Mouse (Mus musculus) testis, adult 2 months (tissue): Measurements from ENCODE around the gene Lrmda. TPM values are rescaled to one million over a fixed set of nuclear protein-coding genes. Genes with fewer than 3 reads are reported as not detected.

ENCODE experiments used
- H3K27ac ChIP-seq: fragments of 200-500 bp; 2 replicates; pipeline ENCODE4 v1.5.1; 2012; ENCODE audit warnings: low read depth, low read length; ENCODE audit not compliant: control insufficient read depth, insufficient read depth
- H3K27me3 ChIP-seq: fragments of 200-500 bp; 2 replicates; pipeline ENCODE4 v1.6.1; 2012; ENCODE audit warnings: mild to moderate bottlenecking, low read length, moderate library complexity; ENCODE audit not compliant: control insufficient read depth, insufficient read depth
- H3K36me3 ChIP-seq: fragments of 200-500 bp; 2 replicates; pipeline ENCODE4 v1.6.1; 2012; ENCODE audit warnings: mild to moderate bottlenecking, low read length; ENCODE audit not compliant: control insufficient read depth, insufficient read depth
- H3K4me1 ChIP-seq: fragments of 200-500 bp; 2 replicates; pipeline ENCODE4 v1.6.1; 2012; ENCODE audit warnings: low read length; ENCODE audit not compliant: control insufficient read depth, insufficient read depth
- H3K4me3 ChIP-seq: fragments of 200-500 bp; 2 replicates; pipeline ENCODE4 v1.5.1; 2012; ENCODE audit warnings: low read depth, mild to moderate bottlenecking, low read length, moderate library complexity, mixed read lengths; ENCODE audit not compliant: control insufficient read depth
- CTCF ChIP-seq: fragments of 200-500 bp; IDR thresholded peaks from 2 replicates; pipeline ENCODE4 v1.5.1; 2012; ENCODE audit warnings: low read depth, mild to moderate bottlenecking, inconsistent platforms, low read length, moderate library complexity; ENCODE audit not compliant: control insufficient read depth, insufficient read depth, insufficient replicate concordance
- POLR2A ChIP-seq: fragments of 200-500 bp; IDR thresholded peaks from 2 replicates; pipeline ENCODE4 v1.6.1; 2012; ENCODE audit warnings: low read depth, mild to moderate bottlenecking, inconsistent platforms, low read length, moderate library complexity; ENCODE audit not compliant: control insufficient read depth
- polyA plus RNA-seq: library from polyadenylated mRNA; depleted of rRNA; stranded (reverse); fragments of >200 nt; gene quantifications from 2 replicates; pipeline ENCODE4 v1.2.3, GENCODE M21; 2012

Gene Lrmda
- polyA plus RNA-seq, 1 experiment: 2.1 TPM

DNA sequence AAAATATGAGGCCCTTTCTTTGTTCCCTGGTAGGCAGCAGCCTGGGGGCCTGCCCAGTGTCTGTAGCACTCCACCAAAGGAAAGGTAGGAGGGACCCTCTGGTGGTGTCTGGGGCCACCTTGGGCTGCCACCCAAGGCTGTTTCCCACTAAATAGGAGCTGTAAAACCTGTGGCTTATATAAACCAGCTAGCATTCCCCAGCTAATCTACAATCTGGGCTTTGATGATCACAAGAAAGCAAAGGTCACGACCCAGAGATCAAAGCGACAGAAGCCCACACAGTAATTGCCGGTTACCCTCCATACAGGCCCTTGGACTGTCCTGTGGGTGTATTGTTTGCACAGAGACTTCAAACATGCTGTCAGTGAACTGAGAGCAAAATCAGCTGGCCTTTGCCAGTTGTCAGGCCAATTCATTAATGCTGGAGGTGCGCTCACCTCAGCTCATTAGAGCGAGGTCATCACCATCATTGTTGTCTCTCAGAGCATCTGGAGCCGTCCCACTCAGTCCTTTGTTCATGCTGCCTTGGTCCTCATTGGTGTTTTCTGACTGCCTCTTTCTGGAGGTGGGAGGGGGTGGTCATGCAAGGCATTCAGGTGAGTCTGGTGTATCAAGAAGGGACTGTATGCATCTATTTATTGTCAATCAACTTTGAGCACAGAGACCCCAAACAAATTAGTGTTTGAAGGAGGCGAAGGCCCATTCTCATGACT lies 570.1 kb downstream of the Lrmda start:
- H3K4me1 ChIP-seq: no peaks in the 10 kb centered on the region
- no peak overlapping the region for H3K27ac ChIP-seq
- no peak for TF ChIP-seq CTCF
- no peak for TF ChIP-seq POLR2A
- no peaks in the 10 kb centered on the region for H3K36me3 ChIP-seq
- no peaks in the 10 kb centered on the region for H3K27me3 ChIP-seq
- no peak overlapping the region for H3K4me3 ChIP-seq

DNA sequence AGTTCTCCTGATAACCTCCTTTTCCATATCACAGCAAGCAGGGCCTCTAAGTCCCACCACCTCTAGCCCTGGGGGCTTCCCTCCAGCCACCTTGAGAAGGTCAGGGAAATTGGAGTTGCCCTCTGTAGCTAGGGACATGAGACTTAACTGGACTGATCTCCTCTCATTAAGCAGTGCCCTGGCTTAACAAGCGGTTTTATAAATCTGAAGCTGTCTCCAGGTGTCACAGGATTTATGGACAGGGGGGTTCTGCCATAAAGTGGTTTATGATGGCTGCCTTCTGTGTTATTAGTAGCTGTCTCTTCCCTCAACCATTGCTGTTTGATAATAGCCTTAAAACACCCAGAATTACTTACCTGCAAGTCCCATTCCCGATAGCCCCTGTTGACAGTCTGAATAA lies 571.7 kb downstream of the Lrmda start:
- H3K27ac ChIP-seq: no peak overlapping the region

DNA sequence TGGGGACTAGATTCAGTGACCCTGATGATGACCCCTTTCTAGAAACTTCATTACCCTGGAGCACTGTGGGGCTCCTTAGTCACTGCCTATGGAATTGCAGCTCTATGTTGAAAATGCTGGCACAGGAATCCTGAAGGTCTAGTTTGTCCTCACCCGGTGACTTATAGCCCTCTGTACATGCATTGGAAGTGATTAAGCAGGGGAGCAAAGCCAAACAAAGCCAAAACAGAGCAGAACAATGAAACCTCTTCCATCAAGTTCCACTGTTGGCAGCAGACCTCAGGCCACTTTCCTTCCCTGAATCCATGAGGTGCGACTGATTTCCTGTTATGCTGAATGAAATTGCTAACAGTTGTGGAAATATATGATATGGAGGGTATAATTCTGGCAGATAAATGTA lies 578.0 kb downstream of the Lrmda start:
- Histone ChIP-seq H3K4me1 (no peaks in the 10 kb centered on the region), H3K27me3 (no peaks in the 10 kb centered on the region), H3K36me3 (no peaks in the 10 kb centered on the region), H3K27ac (no peak overlapping the region), H3K4me3 (no peak overlapping the region)
- TF ChIP-seq CTCF (no peak), POLR2A (no peak)

More for the DNA sequence above, 571.7 kb downstream of the Lrmda start:
- TF ChIP-seq CTCF (no peak), POLR2A (no peak)
- no peak overlapping the region for H3K4me3 ChIP-seq
- H3K36me3 ChIP-seq: no peaks in the 10 kb centered on the region
- no peaks in the 10 kb centered on the region for H3K4me1 ChIP-seq
- no peaks in the 10 kb centered on the region for H3K27me3 ChIP-seq

DNA sequence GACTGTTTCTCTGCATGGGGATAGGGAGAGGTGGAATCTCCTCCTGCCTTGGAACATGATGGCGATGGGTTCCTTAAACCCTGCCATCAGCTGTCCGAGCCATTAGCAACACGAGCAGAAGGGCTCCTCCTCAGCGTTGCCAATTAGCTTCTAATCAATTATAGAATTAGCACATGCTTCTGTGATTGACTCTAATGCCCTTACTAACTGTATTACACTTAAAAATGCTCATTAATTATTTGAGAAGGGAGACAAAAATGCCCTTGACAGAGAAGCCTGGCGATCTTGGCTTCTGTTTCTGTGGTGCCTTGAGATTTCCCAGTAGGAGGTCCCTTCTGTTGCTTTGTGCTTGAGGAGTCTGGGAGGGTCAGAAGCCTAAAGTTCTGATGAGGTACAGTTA lies 579.1 kb downstream of the Lrmda start:
- H3K4me1 ChIP-seq: no peaks in the 10 kb centered on the region
- no peaks in the 10 kb centered on the region for H3K36me3 ChIP-seq
- H3K27ac ChIP-seq: no peak overlapping the region
- no peaks in the 10 kb centered on the region for H3K27me3 ChIP-seq
- TF ChIP-seq POLR2A (no peak), CTCF (no peak)
- H3K4me3 ChIP-seq: no peak overlapping the region

DNA sequence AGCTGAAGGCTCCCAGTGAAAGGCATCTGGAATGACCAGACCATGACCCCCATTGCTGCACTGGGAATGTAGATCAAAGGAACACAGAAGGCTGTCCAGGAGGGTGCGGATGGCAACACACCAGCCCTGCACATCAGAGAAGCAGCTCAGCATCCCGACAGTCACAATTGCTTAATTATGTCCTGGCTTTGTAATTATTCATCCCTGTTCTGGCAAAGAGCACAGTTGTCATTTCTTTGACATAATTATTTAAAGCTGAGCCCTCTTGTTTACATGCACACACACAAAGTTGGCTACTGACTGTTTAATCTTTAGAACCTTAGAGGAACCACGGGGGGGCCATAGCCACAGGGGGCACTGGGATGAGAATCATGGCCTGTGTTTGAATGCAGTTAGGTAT lies 580.7 kb downstream of the Lrmda start:
- Histone ChIP-seq H3K36me3 (no peaks in the 10 kb centered on the region), H3K27ac (no peak overlapping the region), H3K4me3 (no peak overlapping the region), H3K4me1 (no peaks in the 10 kb centered on the region), H3K27me3 (no peaks in the 10 kb centered on the region)
- TF ChIP-seq CTCF (no peak), POLR2A (no peak)

DNA sequence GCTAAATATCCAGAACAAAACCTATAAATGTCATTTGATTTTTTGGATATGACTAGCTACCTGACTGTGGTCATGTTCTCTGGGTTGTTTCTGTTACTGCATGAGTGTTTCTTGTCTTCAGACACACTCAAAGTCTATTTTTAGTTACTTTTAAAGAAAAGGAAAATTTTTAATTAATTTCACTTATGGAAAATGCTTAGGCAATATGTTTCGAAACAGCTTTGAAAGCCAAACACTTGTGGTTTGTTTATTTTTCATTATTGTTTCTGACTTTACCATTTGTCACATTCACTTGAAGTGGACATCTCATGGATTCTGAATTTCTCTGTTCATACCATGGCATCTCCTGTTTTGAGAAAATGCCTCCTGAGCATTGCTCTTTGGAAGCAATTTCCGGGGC lies 582.8 kb downstream of the Lrmda start:
- Histone ChIP-seq H3K4me3 (no peak overlapping the region), H3K4me1 (no peaks in the 10 kb centered on the region), H3K27me3 (no peaks in the 10 kb centered on the region), H3K36me3 (no peaks in the 10 kb centered on the region), H3K27ac (no peak overlapping the region)
- TF ChIP-seq POLR2A (no peak), CTCF (no peak)

DNA sequence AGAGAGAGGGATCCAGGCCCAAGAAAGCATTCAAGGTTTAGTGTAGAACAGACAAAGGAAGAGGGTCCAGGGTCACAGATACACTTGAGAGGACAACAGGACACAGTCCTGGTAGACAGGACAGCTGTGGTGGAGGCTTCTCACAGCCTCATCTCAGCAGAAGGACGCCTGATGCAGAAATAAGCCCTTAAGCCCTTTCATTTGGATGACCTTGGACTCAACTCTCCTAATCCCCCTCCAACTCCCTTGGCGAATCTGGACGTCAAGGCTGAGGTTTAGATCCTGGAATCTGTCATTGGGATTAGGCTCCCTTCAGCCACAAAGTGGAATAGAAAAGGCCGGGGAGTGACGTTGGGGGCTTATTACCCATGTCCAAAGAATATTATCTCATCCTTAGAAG lies 589.1 kb downstream of the Lrmda start:
- no peaks in the 10 kb centered on the region for H3K4me1 ChIP-seq
- H3K27me3 ChIP-seq: no peaks in the 10 kb centered on the region
- no peaks in the 10 kb centered on the region for H3K36me3 ChIP-seq
- H3K4me3 ChIP-seq: no peak overlapping the region
- TF ChIP-seq POLR2A (no peak), CTCF (no peak)
- no peak overlapping the region for H3K27ac ChIP-seq
